Mouse (Mus musculus): ENCODE results near the gene Zic5.

The Zic5 gene

DNA sequence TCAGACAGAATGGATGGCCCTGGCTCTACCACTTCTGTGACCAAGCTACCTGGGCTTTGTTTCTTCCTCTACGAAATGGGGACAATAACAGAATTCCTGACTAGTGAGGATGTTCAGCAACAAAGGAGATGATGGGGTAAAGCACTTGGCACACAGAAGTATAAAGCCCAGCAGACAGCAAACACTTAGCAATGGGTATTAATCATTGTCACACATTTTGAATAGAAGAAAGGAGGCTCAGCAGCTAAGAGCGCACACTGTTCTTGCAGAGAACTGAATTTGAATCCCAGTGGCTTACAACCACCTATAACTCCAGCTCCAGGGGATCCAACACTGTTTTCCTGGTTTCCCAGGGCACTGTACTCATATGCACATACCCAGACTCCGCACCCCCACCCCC lies 37.8 kb downstream of the Zic5 start:
- no peak for DNase-seq (ENCODE audit: low spot score)

DNA sequence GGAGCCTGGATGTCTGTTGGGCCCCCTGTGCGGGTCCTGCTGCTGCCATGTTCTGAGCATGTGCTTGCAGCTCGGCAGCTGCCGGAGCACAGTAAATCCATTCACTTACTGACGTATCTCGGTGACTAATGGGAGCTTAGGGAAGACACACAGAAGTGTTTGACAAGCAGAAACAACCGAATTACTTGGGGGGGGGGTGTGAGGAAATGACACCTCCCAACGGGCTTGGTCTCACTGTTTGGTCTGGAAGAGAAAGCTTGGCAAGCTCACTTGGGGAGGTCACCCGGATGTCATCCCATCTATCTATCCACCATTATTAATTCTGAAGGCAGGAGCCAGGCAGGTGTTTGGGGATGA lies 38.3 kb downstream of the Zic5 start:
- DNase-seq (ENCODE audit: low spot score): no peak

DNA sequence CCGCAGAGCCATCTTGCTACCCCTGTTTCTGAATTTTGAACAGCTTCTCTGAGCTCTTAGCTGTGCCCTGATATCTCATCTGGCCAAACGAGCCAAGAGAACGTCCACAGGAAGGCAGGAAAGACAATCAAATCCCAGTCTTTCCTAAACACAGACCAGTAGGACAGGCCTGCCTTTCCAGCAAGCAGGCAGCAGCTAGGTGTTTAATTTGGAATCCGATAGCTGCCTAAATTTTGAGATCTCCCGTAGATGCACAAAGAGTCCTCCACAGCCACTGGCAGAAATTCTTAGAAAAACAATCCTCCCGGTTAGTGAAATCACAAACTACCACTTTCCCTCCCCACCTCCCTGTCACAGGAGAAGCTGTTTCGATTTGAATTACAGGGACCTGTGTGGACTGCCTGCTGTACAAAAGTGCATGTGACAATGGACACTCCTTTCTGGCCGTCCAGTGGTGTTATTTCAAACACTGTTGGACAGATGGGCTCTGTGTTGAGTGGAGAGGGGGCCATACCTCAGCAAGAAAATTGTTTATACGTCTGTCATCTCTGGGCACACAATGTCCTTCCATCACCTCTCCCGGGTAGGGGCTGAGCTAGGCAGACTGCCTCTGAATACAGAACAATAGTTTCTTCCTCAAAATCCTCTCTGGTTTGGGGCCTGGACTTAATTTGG lies 38.8 kb downstream of the Zic5 start:
- DNase-seq (ENCODE audit: low spot score): no peak

DNA sequence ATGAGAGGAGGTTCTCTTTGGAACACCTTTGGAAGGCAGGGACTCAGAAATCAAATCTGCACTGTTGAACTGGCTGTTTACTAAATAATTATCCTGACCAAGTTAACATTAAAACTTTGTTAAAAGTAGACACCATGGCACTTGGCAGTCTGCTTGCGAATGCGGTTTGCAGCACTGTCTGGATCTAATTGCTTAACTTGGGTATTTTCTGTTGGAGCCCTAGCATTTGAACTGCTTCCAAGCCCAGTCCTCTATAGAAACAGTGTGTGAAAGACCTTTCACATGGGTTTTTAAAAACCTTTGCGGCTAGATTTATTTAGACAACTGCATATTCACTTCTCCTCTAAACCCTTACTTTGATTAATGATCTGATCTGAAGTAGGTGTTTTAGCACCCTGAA lies 41.0 kb downstream of the Zic5 start:
- no peak for DNase-seq (ENCODE audit: low spot score)

DNA sequence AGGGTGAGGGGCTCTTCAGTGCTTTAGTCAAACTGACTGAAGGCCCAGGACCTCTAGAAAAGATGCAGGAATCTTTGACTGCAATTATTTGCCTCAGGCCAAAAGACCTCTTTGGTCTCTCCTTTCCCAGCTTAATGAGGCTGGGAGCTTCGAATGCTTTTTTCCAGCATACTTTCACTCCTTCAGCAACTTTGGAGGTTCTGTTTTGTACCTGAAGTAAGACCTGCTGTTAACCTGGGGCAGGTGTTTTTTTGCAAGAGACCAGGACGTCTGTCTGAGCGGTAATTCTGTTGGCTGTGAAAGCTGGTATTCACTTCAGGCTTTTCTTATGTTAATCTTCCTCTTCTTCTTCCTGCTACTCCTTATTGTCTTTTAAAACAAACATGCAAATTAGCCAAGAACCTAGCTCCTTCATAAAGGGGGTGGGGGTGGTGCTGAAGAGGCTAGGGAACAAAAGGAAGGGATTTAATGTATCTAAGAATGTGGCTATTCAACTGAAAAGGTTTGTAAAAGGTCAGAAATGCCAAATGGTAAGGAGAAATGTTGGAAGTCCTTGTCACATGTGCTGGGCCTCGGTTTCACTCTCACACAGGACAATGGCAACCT lies 49.2 kb downstream of the Zic5 start:
- DNase-seq (ENCODE audit: low spot score): no peak

DNA sequence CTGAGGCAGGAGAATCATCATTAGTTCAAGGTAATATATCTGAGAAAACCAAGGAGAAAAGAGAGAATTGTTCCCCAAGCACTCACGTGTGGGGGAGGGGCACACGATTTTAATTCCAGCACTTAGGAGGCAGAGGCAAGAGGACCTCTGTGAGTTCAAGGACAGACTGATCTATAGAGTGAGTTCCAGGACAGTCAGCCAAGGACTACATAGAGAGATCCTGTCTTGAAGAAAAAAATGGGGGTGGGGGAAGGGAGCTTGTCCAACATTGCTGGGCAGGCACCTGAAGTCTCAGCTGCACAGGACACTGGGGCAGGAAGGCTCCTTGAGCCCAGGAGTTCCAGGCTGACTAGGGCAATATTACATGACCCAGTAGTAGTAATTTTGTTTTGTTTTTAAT lies 50.7 kb downstream of the Zic5 start:
- DNase-seq (ENCODE audit: low spot score): no peak

DNA sequence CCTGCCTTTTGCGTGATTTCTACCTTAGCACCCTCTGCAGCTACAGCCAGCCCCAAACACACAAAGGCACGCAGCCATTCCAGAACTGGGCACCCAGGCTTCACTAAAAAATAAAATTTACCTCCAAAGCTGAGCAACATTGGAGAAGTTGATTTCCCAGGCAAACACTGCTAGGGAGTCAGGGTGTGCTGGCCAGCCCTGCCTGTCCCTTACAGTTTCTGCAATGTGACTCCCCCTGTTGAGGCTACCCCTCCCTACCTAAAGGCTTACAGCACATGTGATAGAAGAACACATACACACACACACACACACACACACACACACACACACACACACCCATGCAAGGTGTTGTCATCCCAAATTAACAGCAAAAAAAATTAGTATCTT lies 51.9 kb downstream of the Zic5 start:
- no peak for DNase-seq (ENCODE audit: low spot score)

DNA sequence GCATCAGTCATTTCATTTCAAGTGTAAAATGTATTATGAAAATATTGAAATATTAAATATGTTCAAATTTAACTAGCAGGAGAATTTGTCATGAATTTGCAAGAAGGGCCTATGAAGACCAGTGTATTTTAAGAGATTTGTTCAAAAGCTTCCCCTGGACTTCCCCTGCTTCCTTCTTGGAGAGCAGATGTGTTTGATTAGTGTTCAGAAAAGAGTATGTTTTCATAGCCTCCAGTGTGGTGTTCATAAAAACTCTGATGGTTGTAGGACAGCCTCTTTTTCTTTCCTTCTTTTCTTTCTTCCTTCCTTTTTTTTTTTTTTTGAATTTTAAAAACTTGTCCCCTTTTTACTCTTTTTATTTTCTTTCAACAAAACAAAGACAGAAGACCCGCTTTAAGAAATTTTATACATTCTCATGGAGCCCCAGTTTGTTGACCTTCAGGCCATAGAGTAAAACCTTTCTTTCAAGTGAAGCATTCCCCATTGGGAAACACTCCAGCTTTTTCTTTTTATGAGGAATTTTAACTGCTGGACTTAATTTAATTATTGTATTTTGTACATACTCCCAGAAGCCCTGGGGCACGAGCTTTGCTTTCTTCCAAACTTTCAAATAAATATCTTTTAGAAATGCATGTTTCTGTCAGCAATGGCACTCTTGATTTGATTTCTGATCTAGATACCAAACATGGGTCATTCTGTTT lies 52.5 kb downstream of the Zic5 start:
- no peak for DNase-seq (ENCODE audit: low spot score)
